Mouse (Mus musculus): ENCODE data around the gene Gm30083.

GRCm38 (mm10) chr14:34016381-34016780, 1.4 kb upstream of the Gm30083 start, which contains the start of gene Gm5460:
- TF ChIP-seq GATA1 (IDR thresholded peaks at IDR 0.05; ENCODE audit: borderline replicate concordance, low read length) = no peak
- no peak for TF ChIP-seq FLI1 (IDR thresholded peaks at IDR 0.05; ENCODE audit: low read length)
